Mouse (Mus musculus): ENCODE measurements around the gene Isoc2b. TPM values are rescaled to one million over a fixed set of nuclear protein-coding genes. Genes with fewer than 3 reads are reported as not detected.
A peak's percentile ranks its signal among the peaks of the same experiment; 100 is the strongest.
"Not testable (repeated sequence)": the region's sequence is repeated elsewhere in the genome, so short reads cannot be mapped to it uniquely, and the experiment has no call there.

Isoc2b gene
- polyA plus RNA-seq, 1 experiment from 2014 or later, result 5.6 TPM

DNA sequence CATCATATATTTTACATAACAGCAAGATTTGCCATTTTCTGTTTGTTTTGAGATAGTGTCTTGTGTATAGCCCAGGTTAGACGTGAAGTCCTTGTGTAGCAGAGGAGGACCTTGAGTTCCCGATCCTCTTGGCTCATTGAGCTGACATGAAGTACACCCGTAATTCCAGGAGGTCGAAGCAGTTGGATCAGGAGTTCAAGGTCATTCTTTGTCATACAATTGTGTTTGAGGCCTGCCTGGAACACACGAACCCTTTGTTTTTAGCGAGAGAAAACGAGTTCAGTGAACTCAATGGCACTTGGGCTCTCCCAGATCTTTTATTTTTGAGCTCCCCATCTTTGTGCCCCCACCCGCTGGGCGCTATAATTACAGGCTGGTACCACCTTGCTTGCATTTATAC, 32.3 kb upstream of the Isoc2b start:
- H3K27ac ChIP-seq (ENCODE audit: low read length), result no peak overlapping the region
- H3K4me3 ChIP-seq (ENCODE audit: low read length), result no peak overlapping the region
- H3K27me3 ChIP-seq (ENCODE audit: control insufficient read depth, insufficient read depth, low read length), result no peaks in the 10 kb centered on the region
- no peak for ATAC-seq (replicated peaks; ENCODE audit: extremely low read depth, insufficient read depth, low FRiP score)
- peaks cover 7% of the 10 kb centered on the region for H3K4me1 ChIP-seq (ENCODE audit: control insufficient read depth, insufficient read depth, low read length)
- no peak overlapping the region for H3K9ac ChIP-seq (ENCODE audit: low read length)
- H3K4me2 ChIP-seq (ENCODE audit: low read depth, low read length), result no peak overlapping the region
- H3K9me3 ChIP-seq (replicated peaks; ENCODE audit: control insufficient read depth, low read length), result peaks cover 4% of the 10 kb centered on the region; the same call in 1 of the 2 replicates
- H3K36me3 ChIP-seq (ENCODE audit: control insufficient read depth, insufficient read depth), result no peaks in the 10 kb centered on the region
- 66% methylated on average over 9 of the region's 9 CpGs for WGBS

DNA sequence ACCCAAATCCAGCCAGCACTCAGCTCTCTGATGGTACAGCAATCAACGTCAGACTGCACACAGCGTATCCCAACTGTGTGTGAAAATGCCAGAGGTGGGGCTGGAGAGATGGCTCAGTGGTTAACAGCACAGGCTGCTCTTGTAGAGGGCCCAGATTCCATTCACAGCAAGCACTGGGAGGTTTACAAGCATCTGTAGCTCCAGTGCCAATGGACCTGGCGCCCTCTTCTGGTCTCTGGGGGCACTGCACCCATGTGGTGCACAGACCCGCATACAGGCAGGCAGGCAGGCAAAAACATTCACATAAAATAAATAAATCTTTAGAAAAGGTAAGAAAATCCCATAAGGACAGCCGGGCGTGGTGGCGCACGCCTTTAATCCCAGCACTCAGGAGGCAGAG, 31.1 kb upstream of the Isoc2b start:
- H3K4me1 ChIP-seq (ENCODE audit: control insufficient read depth, insufficient read depth, low read length), result peaks cover 7% of the 10 kb centered on the region
- no peaks in the 10 kb centered on the region for H3K36me3 ChIP-seq (ENCODE audit: control insufficient read depth, insufficient read depth)
- no peak overlapping the region; the same call in 1 of the 2 replicates for H3K9ac ChIP-seq (ENCODE audit: low read length)
- 53% methylated on average over 8 of the region's 8 CpGs for WGBS
- peak overlapping the region; percentile 75; the same call in 1 of the 2 replicates for H3K4me2 ChIP-seq (ENCODE audit: low read depth, low read length)
- peaks cover 4% of the 10 kb centered on the region; the same call in 1 of the 2 replicates for H3K9me3 ChIP-seq (replicated peaks; ENCODE audit: control insufficient read depth, low read length)
- peak overlapping the region; percentile 44 for H3K4me3 ChIP-seq (ENCODE audit: low read length)
- no peak for ATAC-seq (replicated peaks; ENCODE audit: extremely low read depth, insufficient read depth, low FRiP score)
- no peak overlapping the region; the same call in 1 of the 2 replicates for H3K27ac ChIP-seq (ENCODE audit: low read length)
- no peaks in the 10 kb centered on the region for H3K27me3 ChIP-seq (ENCODE audit: control insufficient read depth, insufficient read depth, low read length)

DNA sequence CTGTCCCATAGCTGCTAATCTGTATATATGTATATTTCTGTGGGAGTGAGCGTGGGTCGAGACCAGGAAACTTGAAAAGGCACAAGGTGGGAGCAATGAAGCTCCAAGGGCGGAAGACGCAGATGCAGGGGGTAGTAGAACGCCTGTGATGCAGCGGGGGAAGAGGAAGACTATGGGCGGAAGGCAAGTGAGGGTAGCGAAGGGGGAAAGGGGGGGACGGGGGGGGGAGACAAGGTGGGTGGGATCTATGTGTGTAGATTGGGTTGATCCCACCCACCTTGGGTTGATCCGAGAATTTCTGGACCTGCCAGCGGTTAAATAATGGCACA, 30.4 kb upstream of the Isoc2b start:
- Histone ChIP-seq H3K4me1 (ENCODE audit: control insufficient read depth, insufficient read depth, low read length) (peaks cover 7% of the 10 kb centered on the region), H3K4me2 (ENCODE audit: low read depth, low read length) (peak overlapping the region; percentile 75), H3K27ac (ENCODE audit: low read length) (peak overlapping the region; percentile 88), H3K36me3 (ENCODE audit: control insufficient read depth, insufficient read depth) (no peaks in the 10 kb centered on the region), H3K27me3 (ENCODE audit: control insufficient read depth, insufficient read depth, low read length) (no peaks in the 10 kb centered on the region), H3K9ac (ENCODE audit: low read length) (peak overlapping the region; percentile 72), H3K4me3 (ENCODE audit: low read length) (peak overlapping the region; percentile 44), H3K9me3 (replicated peaks; ENCODE audit: control insufficient read depth, low read length) (peaks cover 4% of the 10 kb centered on the region; the same call in 1 of the 2 replicates)
- 15% methylated on average over 10 of the region's 11 CpGs for WGBS
- peak; percentile 25; the same call in 1 of the 2 replicates for ATAC-seq (replicated peaks; ENCODE audit: extremely low read depth, insufficient read depth, low FRiP score)

- peak overlapping the region; percentile 75 for H3K4me2 ChIP-seq (ENCODE audit: low read depth, low read length)
- no peaks in the 10 kb centered on the region for H3K27me3 ChIP-seq (ENCODE audit: control insufficient read depth, insufficient read depth, low read length)
- H3K9ac ChIP-seq (ENCODE audit: low read length), result peak overlapping the region; percentile 72
- H3K4me1 ChIP-seq (ENCODE audit: control insufficient read depth, insufficient read depth, low read length), result peaks cover 7% of the 10 kb centered on the region
- no peaks in the 10 kb centered on the region for H3K36me3 ChIP-seq (ENCODE audit: control insufficient read depth, insufficient read depth)
- peak overlapping the region; percentile 44 for H3K4me3 ChIP-seq (ENCODE audit: low read length)
- H3K27ac ChIP-seq (ENCODE audit: low read length), result peak overlapping the region; percentile 88
- H3K9me3 ChIP-seq (replicated peaks; ENCODE audit: control insufficient read depth, low read length), result peaks cover 4% of the 10 kb centered on the region; the same call in 1 of the 2 replicates
- WGBS, result 4% methylated on average over 19 of the region's 19 CpGs
- peak; percentile 79 for ATAC-seq (replicated peaks; ENCODE audit: extremely low read depth, insufficient read depth, low FRiP score)
Measured at GRCm38 (mm10) chr7:4899649-4900522, 29.8 kb upstream of the Isoc2b start.

DNA sequence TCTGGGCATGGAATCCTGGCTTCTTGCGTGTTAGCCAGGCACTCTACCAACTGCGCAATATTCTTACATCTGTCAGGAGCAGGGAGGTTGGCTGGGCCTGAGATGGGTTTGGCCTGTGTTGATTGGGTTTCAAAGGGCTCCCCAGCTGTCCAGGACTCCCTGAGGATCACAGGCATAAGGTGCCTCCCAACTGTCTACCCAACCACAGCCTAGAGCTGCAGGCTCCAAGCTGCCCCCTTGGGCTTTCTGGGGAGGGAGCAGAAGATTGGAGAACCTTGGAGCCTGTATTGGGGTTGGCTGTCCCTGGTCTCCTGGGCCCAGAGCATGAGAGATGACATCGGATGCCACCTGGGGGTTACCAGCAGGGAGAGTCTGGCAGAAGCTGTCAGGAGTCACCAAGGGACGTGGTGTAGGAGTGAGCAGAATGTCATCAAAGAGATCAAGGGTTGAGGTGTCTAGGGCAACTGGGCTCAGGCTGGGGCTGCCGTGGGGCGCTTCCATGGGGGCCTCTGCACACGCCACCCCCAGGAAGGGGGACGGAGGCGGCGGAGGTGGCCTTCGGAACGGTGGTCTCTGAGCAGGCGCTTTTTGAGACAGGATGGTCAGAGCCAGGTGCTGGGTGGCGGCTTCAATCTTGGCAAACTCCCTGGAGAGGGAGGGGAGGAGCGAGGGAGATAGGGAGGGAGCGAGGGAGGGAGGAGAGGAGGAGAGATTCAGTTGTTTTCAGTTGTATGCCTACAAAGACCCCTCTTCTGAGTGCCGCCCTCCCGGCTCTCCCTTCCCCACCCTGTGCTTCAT, 29.0 kb upstream of the Isoc2b start:
- peaks cover 4% of the 10 kb centered on the region; the same call in 1 of the 2 replicates for H3K9me3 ChIP-seq (replicated peaks; ENCODE audit: control insufficient read depth, low read length)
- H3K36me3 ChIP-seq (ENCODE audit: control insufficient read depth, insufficient read depth), result no peaks in the 10 kb centered on the region
- H3K4me1 ChIP-seq (ENCODE audit: control insufficient read depth, insufficient read depth, low read length), result peaks cover 7% of the 10 kb centered on the region
- H3K27me3 ChIP-seq (ENCODE audit: control insufficient read depth, insufficient read depth, low read length), result no peaks in the 10 kb centered on the region
- peak overlapping the region; percentile 72 for H3K9ac ChIP-seq (ENCODE audit: low read length)
- no peak overlapping the region for H3K27ac ChIP-seq (ENCODE audit: low read length)
- peak; percentile 30 for ATAC-seq (replicated peaks; ENCODE audit: extremely low read depth, insufficient read depth, low FRiP score)
- 23% methylated on average over 18 of the region's 18 CpGs for WGBS
- H3K4me3 ChIP-seq (ENCODE audit: low read length), result peak overlapping the region; percentile 44
- H3K4me2 ChIP-seq (ENCODE audit: low read depth, low read length), result peak overlapping the region; percentile 75

- Histone ChIP-seq H3K4me2 (ENCODE audit: low read depth, low read length) (no peak overlapping the region), H3K4me3 (ENCODE audit: low read length) (no peak overlapping the region), H3K9me3 (replicated peaks; ENCODE audit: control insufficient read depth, low read length) (no peaks in the 10 kb centered on the region), H3K4me1 (ENCODE audit: control insufficient read depth, insufficient read depth, low read length) (peaks cover 4% of the 10 kb centered on the region), H3K9ac (ENCODE audit: low read length) (no peak overlapping the region), H3K36me3 (ENCODE audit: control insufficient read depth, insufficient read depth) (peaks cover 3% of the 10 kb centered on the region; the same call in 1 of the 2 replicates), H3K27ac (ENCODE audit: low read length) (no peak overlapping the region), H3K27me3 (ENCODE audit: control insufficient read depth, insufficient read depth, low read length) (no peaks in the 10 kb centered on the region)
- WGBS, result 58% methylated on average over 9 of the region's 11 CpGs
- ATAC-seq (replicated peaks; ENCODE audit: extremely low read depth, insufficient read depth, low FRiP score), result no peak
Measured at GRCm38 (mm10) chr7:4895186-4895585, 25.1 kb upstream of the Isoc2b start.

GRCm38 (mm10) chr7:4886680-4887079, 16.6 kb upstream of the Isoc2b start:
- Histone ChIP-seq H3K4me2 (ENCODE audit: low read depth, low read length) (no peak overlapping the region), H3K4me3 (ENCODE audit: low read length) (no peak overlapping the region), H3K27ac (ENCODE audit: low read length) (no peak overlapping the region), H3K36me3 (ENCODE audit: control insufficient read depth, insufficient read depth) (peaks cover 3% of the 10 kb centered on the region; the same call in 1 of the 2 replicates), H3K9me3 (replicated peaks; ENCODE audit: control insufficient read depth, low read length) (0 out of 2 replicates have a peak, but pooled peaks cover 4% of the 10 kb centered on the region), H3K9ac (ENCODE audit: low read length) (no peak overlapping the region), H3K27me3 (ENCODE audit: control insufficient read depth, insufficient read depth, low read length) (no peaks in the 10 kb centered on the region), H3K4me1 (ENCODE audit: control insufficient read depth, insufficient read depth, low read length) (no peaks in the 10 kb centered on the region)
- ATAC-seq (replicated peaks; ENCODE audit: extremely low read depth, insufficient read depth, low FRiP score), result no peak
- 56% methylated on average over 4 of the region's 4 CpGs for WGBS

DNA sequence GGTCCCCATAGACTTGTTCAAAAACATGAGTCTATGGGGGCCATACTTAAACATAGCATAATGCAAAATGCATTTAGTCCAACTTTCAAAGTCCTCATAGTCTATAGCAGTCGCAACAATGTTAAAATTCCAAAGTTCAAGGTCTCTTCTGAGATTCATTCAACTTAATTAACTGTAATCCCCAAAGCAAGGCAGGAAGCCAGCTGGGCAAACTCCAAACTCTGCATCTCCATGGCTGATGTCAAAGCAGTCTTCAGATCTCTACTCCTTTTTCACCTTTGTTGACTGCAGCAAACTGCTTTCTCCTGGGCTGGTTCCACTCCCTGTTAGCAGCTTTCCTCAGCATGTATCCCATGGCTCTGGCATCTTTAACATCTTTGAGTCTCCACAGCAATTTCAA, 9.0 kb upstream of the Isoc2b start:
- H3K9me3 ChIP-seq (replicated peaks; ENCODE audit: control insufficient read depth, low read length); H3K27me3 ChIP-seq (ENCODE audit: control insufficient read depth, insufficient read depth, low read length); H3K9ac ChIP-seq (ENCODE audit: low read length); H3K36me3 ChIP-seq (ENCODE audit: control insufficient read depth, insufficient read depth); ATAC-seq (replicated peaks; ENCODE audit: extremely low read depth, insufficient read depth, low FRiP score); H3K4me2 ChIP-seq (ENCODE audit: low read depth, low read length); H3K4me3 ChIP-seq (ENCODE audit: low read length); H3K27ac ChIP-seq (ENCODE audit: low read length): not testable (repeated sequence)
- H3K4me1 ChIP-seq (ENCODE audit: control insufficient read depth, insufficient read depth, low read length), result peaks cover 13% of the 10 kb centered on the region
- 83% methylated on average over 1 of the region's 1 CpGs for WGBS
